Mouse (Mus musculus) ES-E14 (cell line): ENCODE results near the gene Nfrkb.

Experiments used
- CHD2 ChIP-seq: IDR thresholded peaks from 2 replicates; pipeline ENCODE4 v1.6.1; 2014; ENCODE audit warnings: mild to moderate bottlenecking, low read depth, low read length, inconsistent platforms
- HCFC1 ChIP-seq: IDR thresholded peaks from 2 replicates; pipeline ENCODE4 v1.6.1; 2012; ENCODE audit warnings: low read length, inconsistent platforms, borderline replicate concordance; ENCODE audit not compliant: insufficient read depth
- MAFK ChIP-seq: IDR thresholded peaks from 2 replicates; pipeline ENCODE4 v1.6.1; 2014; ENCODE audit warnings: mild to moderate bottlenecking, low read depth, low read length, inconsistent platforms; ENCODE audit not compliant: insufficient read depth
- ZC3H11A ChIP-seq: IDR thresholded peaks from 2 replicates; pipeline ENCODE4 v1.6.1; 2012; ENCODE audit warnings: low read depth, mild to moderate bottlenecking, inconsistent platforms, low read length, borderline replicate concordance
- ZNF384 ChIP-seq: IDR thresholded peaks from 2 replicates; pipeline ENCODE4 v1.6.1; 2012; ENCODE audit warnings: low read depth, low read length, inconsistent platforms

GRCm38 (mm10) chr9:31385500-31385869 is 507 bp upstream of the Nfrkb start:
- TF ChIP-seq ZC3H11A (no peak), HCFC1 (no peak), MAFK (no peak), ZNF384 (no peak), CHD2 (no peak)
